Mouse (Mus musculus) lung, postnatal 0 days (tissue): ENCODE results near the gene Ak9. TPM values are rescaled to one million over a fixed set of nuclear protein-coding genes. Genes with fewer than 3 reads are reported as not detected.

ENCODE experiments used
- ATAC-seq: fragments of 200-750 bp; cut with Nextera tagmentation; 2 replicates; pipeline ENCODE4 v1.8.0; 2017; ENCODE audit warnings: moderate library complexity
- DNase-seq: peaks from one replicate; pipeline ENCODE4 v3.0.0-alpha.2; 2016; ENCODE audit warnings: low spot score
- H3K27ac ChIP-seq: fragments of 300-500 bp; sonication (generic); 2 replicates; pipeline ENCODE4 v1.5.1; 2014; ENCODE audit warnings: antibody characterized with exemption, mild to moderate bottlenecking, low read length, mixed read lengths
- H3K27me3 ChIP-seq: fragments of 300-500 bp; sonication (generic); replicated peaks from 2 replicates; pipeline ENCODE4 v1.6.1; 2014; ENCODE audit warnings: low read length, mixed read lengths; ENCODE audit not compliant: insufficient read depth
- H3K36me3 ChIP-seq: fragments of 300-500 bp; sonication (generic); 2 replicates; pipeline ENCODE4 v1.6.1; 2014; ENCODE audit warnings: low read length, mixed read lengths; ENCODE audit not compliant: insufficient read depth
- H3K4me1 ChIP-seq: fragments of 300-500 bp; sonication (generic); 2 replicates; pipeline ENCODE4 v1.6.1; 2014; ENCODE audit warnings: antibody characterized with exemption, low read depth, low read length, mixed read lengths; ENCODE audit not compliant: insufficient read depth
- H3K4me2 ChIP-seq: fragments of 300-500 bp; sonication (generic); replicated peaks from 2 replicates; pipeline ENCODE4 v1.6.1; 2014; ENCODE audit warnings: low read depth, mild to moderate bottlenecking, low read length, moderate library complexity, mixed read lengths
- H3K4me3 ChIP-seq: fragments of 300-500 bp; sonication (generic); 2 replicates; pipeline ENCODE4 v1.5.1; 2014; ENCODE audit warnings: low read depth, low read length
- H3K9ac ChIP-seq: fragments of 300-500 bp; sonication (generic); replicated peaks from 2 replicates; pipeline ENCODE4 v1.6.1; 2014; ENCODE audit warnings: low read depth, mild to moderate bottlenecking
- H3K9me3 ChIP-seq: fragments of 300-500 bp; sonication (generic); 2 replicates; pipeline ENCODE4 v1.6.1; 2016; ENCODE audit warnings: low read length, mixed read lengths
- CTCF ChIP-seq: IDR thresholded peaks from 2 replicates; pipeline ENCODE4 v1.5.1; 2016; ENCODE audit warnings: antibody characterized with exemption, mild to moderate bottlenecking
- EP300 ChIP-seq: IDR thresholded peaks from 2 replicates; pipeline ENCODE4 v1.6.1; 2016; ENCODE audit warnings: antibody characterized with exemption, mild to moderate bottlenecking, control low read depth
- WGBS: fragments of 180-500 bp; shearing (Covaris S2); extraction: QIAGEN DNeasy Blood & Tissue Kit; methylation state at CpG from one replicate; pipeline ENCODE4 v1.1.7; 2014; 5-methylcytosine and 5-hydroxymethylcytosine counted together
- polyA plus RNA-seq: library from polyadenylated mRNA; unstranded; fragments of >200 nt; fragmentation: Nextera tagmentation; extraction: Ambion mirVana; gene quantifications from 2 replicates; pipeline ENCODE4 v1.2.1, GENCODE M21; 2015

The Ak9 gene
- polyA plus RNA-seq, 1 experiment from 2014 or later, result 0.87 TPM

GRCm38 (mm10) chr10:41480938-41481880 lies 177.4 kb downstream of the Ak9 start:
- Histone ChIP-seq H3K9me3 (no peaks in the 10 kb centered on the region), H3K4me1 (peaks cover 10% of the 10 kb centered on the region; the same call in 1 of the 2 replicates), H3K27me3 (no peaks in the 10 kb centered on the region), H3K4me2 (no peak overlapping the region), H3K4me3 (no peak overlapping the region), H3K9ac (no peak overlapping the region), H3K36me3 (peaks cover 18% of the 10 kb centered on the region; the same call in 1 of the 2 replicates), H3K27ac (no peak overlapping the region)
- ATAC-seq, result no peak
- DNase-seq, result no peak
- TF ChIP-seq CTCF, result no peak
- WGBS, result 66% methylated on average over 33 of the region's 33 CpGs

- Histone ChIP-seq H3K9me3 (no peaks in the 10 kb centered on the region), H3K4me1 (peaks cover 2% of the 10 kb centered on the region; the same call in 1 of the 2 replicates), H3K27ac (no peak overlapping the region), H3K36me3 (peaks cover 24% of the 10 kb centered on the region), H3K9ac (no peak overlapping the region), H3K4me3 (no peak overlapping the region), H3K4me2 (no peak overlapping the region), H3K27me3 (no peaks in the 10 kb centered on the region)
- no peak for TF ChIP-seq CTCF
- no peak for TF ChIP-seq EP300
- WGBS, result 91% methylated on average over 7 of the region's 7 CpGs
- DNase-seq (no peak), ATAC-seq (no peak)
Measured at GRCm38 (mm10) chr10:41482446-41482845, 178.7 kb downstream of the Ak9 start.

Other genes with a start within 250 kb of the Ak9 start
- gene Gpr6, start 231.7 kb upstream of the Ak9 start, polyA plus RNA-seq, result not detected in 2 replicates
- 16.1 and 18.1 TPM in 2 replicates for gene Fig4, start 720 bp upstream of the Ak9 start, polyA plus RNA-seq
- 14.6 and 14.8 TPM in 2 replicates for gene Zbtb24, start 146.4 kb downstream of the Ak9 start, polyA plus RNA-seq
- 22.8 and 27.9 TPM in 2 replicates for gene Mical1, start 172.3 kb downstream of the Ak9 start, polyA plus RNA-seq
- gene Smpd2, start 186.4 kb downstream of the Ak9 start, polyA plus RNA-seq, result 54.9 and 58.6 TPM in 2 replicates
- 11.1 and 11.7 TPM in 2 replicates for gene Ppil6, start 186.5 kb downstream of the Ak9 start, polyA plus RNA-seq
- gene Cd164, start 215.4 kb downstream of the Ak9 start, polyA plus RNA-seq, result 130 and 135 TPM in 2 replicates